Comparison of ENCODE assay signal across 12 mouse cellular contexts in the genomic region with DNA sequence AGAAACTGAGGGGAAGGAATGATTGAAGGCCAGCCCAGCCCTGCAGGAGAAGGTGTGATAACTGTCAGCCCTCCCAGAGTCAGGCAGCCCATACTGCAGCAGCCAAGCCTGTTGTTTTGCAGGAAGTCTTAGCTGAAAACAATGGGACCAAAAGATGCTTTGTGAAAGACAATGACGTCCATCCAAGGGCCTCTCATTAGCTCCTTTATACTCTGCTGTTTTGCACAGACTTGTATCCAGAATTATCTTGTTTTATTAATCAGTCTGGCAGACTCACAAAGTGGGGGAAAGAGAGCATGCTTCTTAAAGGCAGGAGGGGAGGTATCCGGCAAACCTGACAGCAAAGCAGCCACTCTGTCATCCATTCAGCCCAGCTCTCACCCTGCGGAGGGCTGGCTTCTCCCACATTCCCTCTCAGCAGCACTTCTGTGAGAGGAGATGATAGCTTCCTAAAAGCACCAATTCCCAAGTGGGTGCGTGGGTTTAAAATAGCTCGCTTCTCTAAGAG.
A peak's percentile ranks its signal among the peaks of the same experiment; 100 is the strongest.
DNase-seq lines count a peak whose midpoint lies in the region; ATAC-seq and TF ChIP-seq lines count a peak whose summit lies in the region.
"Had no signal": no experiment of that assay in that cellular context is flagged by ENCODE, and none has a peak within 500 bp of the region (broad histone marks: within the 10 kb centered on the region; RNA-seq: fewer than 3 reads in every experiment).

No protein-coding gene starts in this region.

- intact Hi-C loops in left cerebral cortex, postnatal 4 days (cut with DNase I): no loop called here

- no peak for ATAC-seq in heart, postnatal 0 days (ENCODE audit: insufficient read depth, low read depth)
- no peak for ATAC-seq in midbrain, embryonic 11.5 days (ENCODE audit: low FRiP score)
- no peak for ATAC-seq in monocyte, adult 5-6 weeks (replicated peaks; ENCODE audit: insufficient number of reproducible peaks, low FRiP score, low TSS enrichment, poor library complexity, severe bottlenecking)

- H3K4me1 ChIP-seq in heart, postnatal 0 days (ENCODE audit: control insufficient read depth, insufficient read depth): 0 out of 2 replicates have a peak, but pooled peaks cover 13% of the 10 kb centered on the region
- peaks cover 5% of the 10 kb centered on the region for H3K4me1 ChIP-seq in midbrain, embryonic 11.5 days (ENCODE audit: control insufficient read depth, insufficient read depth, low read length)
- H3K4me1 ChIP-seq: stomach, embryonic 15.5 days had no signal

- H3K9me3 ChIP-seq in heart, postnatal 0 days (replicated peaks; ENCODE audit: control insufficient read depth, low read length): no peaks in the 10 kb centered on the region
- H3K9me3 ChIP-seq in midbrain, embryonic 11.5 days (ENCODE audit: control insufficient read depth, low read length): no peaks in the 10 kb centered on the region
- H3K9me3 ChIP-seq: stomach, embryonic 15.5 days had no signal

- peak overlapping the region; percentile 17; the same call in 1 of the 2 replicates for H3K4me2 ChIP-seq in heart, postnatal 0 days (ENCODE audit: low read depth, low read length)
- no peak overlapping the region for H3K4me2 ChIP-seq in midbrain, embryonic 11.5 days
- H3K4me2 ChIP-seq: stomach, embryonic 15.5 days had no signal

- no peak for TF ChIP-seq EP300 in heart, postnatal 0 days (IDR thresholded peaks at IDR 0.05; ENCODE audit: low read depth)

- WGBS in heart, postnatal 0 days: 11% methylated on average over 5 of the region's 5 CpGs
- 12% methylated on average over 5 of the region's 5 CpGs for WGBS in midbrain, embryonic 11.5 days

- no peak for TF ChIP-seq CTCF in heart, postnatal 0 days (IDR thresholded peaks at IDR 0.05; ENCODE audit: low read depth)

- no peak overlapping the region for H3K9ac ChIP-seq in heart, postnatal 0 days (replicated peaks; ENCODE audit: low read depth, low read length)
- peak overlapping the region; percentile 16; the same call in 1 of the 2 replicates for H3K9ac ChIP-seq in midbrain, embryonic 11.5 days (ENCODE audit: low read length)
- H3K9ac ChIP-seq: stomach, embryonic 15.5 days had no signal

- H3K36me3 ChIP-seq in heart, postnatal 0 days (replicated peaks; ENCODE audit: control insufficient read depth, insufficient read depth, low read length): no peaks in the 10 kb centered on the region
- no peaks in the 10 kb centered on the region for H3K36me3 ChIP-seq in midbrain, embryonic 11.5 days (ENCODE audit: control insufficient read depth, insufficient read depth, low read length)
- H3K36me3 ChIP-seq: stomach, embryonic 15.5 days had no signal

- no peak overlapping the region for H3K4me3 ChIP-seq in heart, postnatal 0 days (ENCODE audit: low read depth, low read length)
- no peak overlapping the region for H3K4me3 ChIP-seq in midbrain, embryonic 11.5 days (ENCODE audit: low read depth, low read length)
- H3K4me3 ChIP-seq: stomach, embryonic 15.5 days had no signal

- peak; percentile 22 for DNase-seq in left cerebral cortex, adult 11 months (ENCODE audit: low spot score)
- no peak for DNase-seq in left cerebral cortex, postnatal 4 days
- peak; percentile 39 for DNase-seq in heart, postnatal 0 days (ENCODE audit: low spot score)
- no peak for DNase-seq in midbrain, embryonic 11.5 days (ENCODE audit: low spot score, missing footprints)
- DNase-seq in adipocyte (ENCODE audit: low spot score): no peak
- no peak for DNase-seq in kidney, postnatal 36 days
- no peak for DNase-seq in ovary, adult 18-20 months (ENCODE audit: low spot score)
- DNase-seq: adrenal gland, postnatal 14 days; lung, adult 18-20 months had no signal

- H3K27ac ChIP-seq in heart, postnatal 0 days (ENCODE audit: low read depth): 0 out of 2 replicates have a peak overlapping the region, but pooled peaks have one; percentile 18
- no peak overlapping the region for H3K27ac ChIP-seq in midbrain, embryonic 11.5 days (ENCODE audit: low read depth, low read length)
- H3K27ac ChIP-seq: stomach, embryonic 15.5 days had no signal

- H3K27me3 ChIP-seq in heart, postnatal 0 days (ENCODE audit: control insufficient read depth, insufficient read depth, low read length): no peaks in the 10 kb centered on the region
- H3K27me3 ChIP-seq in midbrain, embryonic 11.5 days (ENCODE audit: control insufficient read depth, insufficient read depth, low read length): no peaks in the 10 kb centered on the region
- H3K27me3 ChIP-seq: CH12.LX; stomach, embryonic 15.5 days had no signal

Comparison
In these comparisons a context has a peak if more than half of its experiments do, and no peak if none do; other contexts are left out.
1. DNase-seq: peak in left cerebral cortex, adult 11 months (single experiment) and heart, postnatal 0 days (single experiment); none in left cerebral cortex, postnatal 4 days (single experiment), midbrain, embryonic 11.5 days (single experiment), adipocyte (single experiment), kidney, postnatal 36 days (0 of 2) and ovary, adult 18-20 months (single experiment).